ENCODE assay signal across 8 mouse cellular contexts in the genomic region with DNA sequence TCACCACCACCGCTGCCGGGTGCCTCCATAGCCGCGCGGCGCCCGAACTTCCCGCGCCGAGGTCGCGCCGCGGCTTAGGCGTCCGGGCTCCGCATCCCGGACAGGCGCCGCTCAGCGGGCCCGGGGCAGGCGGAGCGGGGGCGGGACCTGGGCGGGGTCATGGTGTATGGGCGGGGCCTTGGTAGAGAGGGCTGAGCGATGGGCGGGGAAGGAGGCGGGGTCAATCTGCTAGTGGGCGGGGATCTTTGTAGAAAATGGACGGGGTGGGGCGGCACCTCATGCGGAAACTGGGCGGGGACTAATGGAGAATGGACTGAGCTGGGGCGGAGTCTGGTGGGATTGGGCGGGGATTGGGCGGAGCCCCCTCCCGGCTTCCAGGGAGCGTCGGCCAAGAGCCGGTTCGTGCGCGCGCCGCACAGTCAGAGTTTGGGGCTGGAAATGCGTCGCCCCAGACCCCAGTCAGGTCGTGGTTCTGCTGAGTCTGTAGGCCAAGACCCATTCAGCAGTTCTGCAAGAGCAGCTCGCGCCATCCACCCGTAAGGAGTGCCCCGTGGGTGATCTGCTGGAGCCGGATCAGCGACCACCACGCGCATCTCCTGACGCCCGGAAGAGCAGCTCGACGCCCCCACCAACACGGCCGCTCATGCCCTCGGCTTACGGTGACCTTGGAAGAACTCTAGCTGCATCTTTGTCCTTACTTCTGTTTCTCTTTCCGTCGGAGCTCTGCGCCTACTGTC. TPM values are rescaled to one million over a fixed set of nuclear protein-coding genes. Genes with fewer than 3 reads are reported as not detected.
A peak's percentile ranks its signal among the peaks of the same experiment; 100 is the strongest.
DNase-seq lines count a peak whose midpoint lies in the region; ATAC-seq and TF ChIP-seq lines count a peak whose summit lies in the region.

A gene (minus strand): TSS at position 143 of the 737 bp plus-strand sequence.

- peak within 1 kb of the TSS; percentile 95 for H3K4me2 ChIP-seq in heart, embryonic 14.5 days (ENCODE audit: low read length)
- peak within 1 kb of the TSS; percentile 98 for H3K4me2 ChIP-seq in liver, embryonic 11.5 days
- H3K4me2 ChIP-seq in myocyte (ENCODE audit: low read depth): peak within 1 kb of the TSS; percentile 87

- peaks cover 60% of the 10 kb centered on the region for H3K4me1 ChIP-seq in forebrain, embryonic 10.5 days
- peaks cover 9 to 22% of the 10 kb centered on the region in 2 experiments for H3K4me1 ChIP-seq in heart, embryonic 14.5 days (ENCODE audit: control insufficient read depth in 2 of 2, insufficient read depth in 2 of 2, low read length in 2 of 2)
- H3K4me1 ChIP-seq in liver, embryonic 11.5 days (replicated peaks; ENCODE audit: control insufficient read depth, insufficient read depth, low read length): peaks cover 30% of the 10 kb centered on the region

- under 1% methylated on average over 69 of the region's 69 CpGs for WGBS in forebrain, embryonic 10.5 days
- WGBS in heart, embryonic 14.5 days: under 1% methylated on average over 69 of the region's 69 CpGs
- WGBS in liver, embryonic 11.5 days: 0% methylated on average over 68 of the region's 69 CpGs

- H3ac ChIP-seq in myocyte (ENCODE audit: control insufficient read depth, insufficient read length): no peak within 1 kb of the TSS

- peaks cover 4% of the 10 kb centered on the region; the same call in 1 of the 2 replicates for H3K36me3 ChIP-seq in forebrain, embryonic 10.5 days (replicated peaks)
- H3K36me3 ChIP-seq in heart, embryonic 14.5 days (ENCODE audit: control insufficient read depth, insufficient read depth, low read length): no peaks in the 10 kb centered on the region
- H3K36me3 ChIP-seq in liver, embryonic 11.5 days (ENCODE audit: control insufficient read depth, insufficient read depth, low read length): no peaks in the 10 kb centered on the region
- H3K36me3 ChIP-seq in myocyte (ENCODE audit: control insufficient read depth, insufficient read depth): no peaks in the 10 kb centered on the region

- peak within 1 kb of the TSS; percentile 79 for H3K4me3 ChIP-seq in forebrain, embryonic 10.5 days
- H3K4me3 ChIP-seq in heart, embryonic 14.5 days (ENCODE audit: control insufficient read depth in 1 of 2, insufficient read depth in 1 of 2, low read depth in 1 of 2, low read length in 2 of 2): peak within 1 kb of the TSS; percentile 70 to 83
- H3K4me3 ChIP-seq in liver, embryonic 11.5 days (ENCODE audit: low read depth, low read length): peak within 1 kb of the TSS; percentile 84
- H3K4me3 ChIP-seq in myocyte: no peak within 1 kb of the TSS

- TF ChIP-seq POLR2A in myocyte (IDR thresholded peaks at IDR 0.05; ENCODE audit: insufficient read length, low read depth): no peak

- H3K27ac ChIP-seq in forebrain, embryonic 10.5 days: peak within 1 kb of the TSS; percentile 90
- H3K27ac ChIP-seq in heart, embryonic 14.5 days (replicated peaks in 1 of 2; ENCODE audit: control insufficient read depth in 1 of 2, insufficient read depth in 1 of 2, low read depth in 2 of 2, low read length in 2 of 2): peak within 1 kb of the TSS; percentile 72 to 83
- H3K27ac ChIP-seq in liver, embryonic 11.5 days (ENCODE audit: low read depth, low read length): peak within 1 kb of the TSS; percentile 74

- peak within 1 kb of the TSS; percentile 80 for H3K9ac ChIP-seq in heart, embryonic 14.5 days (ENCODE audit: low read length)
- H3K9ac ChIP-seq in liver, embryonic 11.5 days (ENCODE audit: low read depth, low read length): peak within 1 kb of the TSS; percentile 86

- peaks cover 14% of the 10 kb centered on the region for H3K27me3 ChIP-seq in forebrain, embryonic 10.5 days (ENCODE audit: poor library complexity, severe bottlenecking)
- H3K27me3 ChIP-seq in heart, embryonic 14.5 days (ENCODE audit: control insufficient read depth, insufficient read depth, low read length): no peaks in the 10 kb centered on the region
- no peaks in the 10 kb centered on the region for H3K27me3 ChIP-seq in liver, embryonic 11.5 days (replicated peaks; ENCODE audit: control insufficient read depth, insufficient read depth, low read length)
- H3K27me3 ChIP-seq in myocyte (ENCODE audit: control insufficient read depth, insufficient read depth, insufficient read length): peaks cover 60% of the 10 kb centered on the region

- ATAC-seq in heart, embryonic 14.5 days (ENCODE audit: insufficient number of reproducible peaks, insufficient read depth, low FRiP score, low read depth): peak; percentile 94
- ATAC-seq in liver, embryonic 11.5 days (replicated peaks; ENCODE audit: low FRiP score): peak; percentile 90

- no peaks in the 10 kb centered on the region for H3K9me3 ChIP-seq in forebrain, embryonic 10.5 days
- H3K9me3 ChIP-seq in heart, embryonic 14.5 days (ENCODE audit: control insufficient read depth, low read length): no peaks in the 10 kb centered on the region
- H3K9me3 ChIP-seq in liver, embryonic 11.5 days (ENCODE audit: control insufficient read depth, low read length): no peaks in the 10 kb centered on the region

- peak; percentile 98 to 99 for DNase-seq in CD8-positive naive resting alpha-beta T cell, adult 2 months (ENCODE audit: low read depth in 2 of 2, low spot score in 2 of 2)
- peak; percentile 94 for DNase-seq in c-Kit-positive CD71-positive TER-119-negative erythroid progenitor cells, embryonic 14.5 days (ENCODE audit: low read depth)
- DNase-seq in forebrain, embryonic 10.5 days (ENCODE audit: extremely low spot score, low spot score): peak; percentile 100
- DNase-seq in kidney, postnatal 10 days: peak; percentile 100
- DNase-seq in liver, embryonic 11.5 days (ENCODE audit: low spot score): peak; percentile 100
- peak; percentile 100 for DNase-seq in spleen, postnatal 4 days (ENCODE audit: low spot score in 2 of 2)

- no peaks in the 10 kb centered on the region for H3K79me2 ChIP-seq in myocyte (ENCODE audit: control insufficient read depth, insufficient read depth)

TF ChIP-seq in myocyte, 11 proteins besides CTCF, POLR2A, EP300 and RAD21:
- TF ChIP-seq MYOD1 (IDR thresholded peaks at IDR 0.05; ENCODE audit: control insufficient read depth in 1 of 3, insufficient read length in 2 of 3, low read depth in 2 of 3) (no peak), CEBPB (IDR thresholded peaks at IDR 0.05; ENCODE audit: insufficient read depth, poor library complexity, severe bottlenecking) (no peak), MYOG (IDR thresholded peaks at IDR 0.05; ENCODE audit: control insufficient read depth in 1 of 3, insufficient read depth in 1 of 3, insufficient read length in 2 of 3, low read depth in 2 of 3) (no peak), SRF (IDR thresholded peaks at IDR 0.05; ENCODE audit: control insufficient read depth, insufficient read length, low read depth) (no peak), USF1 (IDR thresholded peaks at IDR 0.05; ENCODE audit: low read depth) (no peak), MAX (IDR thresholded peaks at IDR 0.05; ENCODE audit: low read depth) (no peak), TCF3 (IDR thresholded peaks at IDR 0.05; ENCODE audit: insufficient read length, low read depth) (no peak), E2F4 (IDR thresholded peaks at IDR 0.05; ENCODE audit: insufficient read depth) (no peak), POLR2AphosphoS2 (IDR thresholded peaks at IDR 0.05; ENCODE audit: insufficient read length, low read depth) (no peak), TCF12 (IDR thresholded peaks at IDR 0.05; ENCODE audit: insufficient read depth, poor library complexity, severe bottlenecking) (no peak), REST (IDR thresholded peaks at IDR 0.05; ENCODE audit: insufficient read depth, insufficient read length) (no peak)

RNA-seq across cellular contexts. Expression of the gene that starts here (rescaled TPM):
- polyA plus RNA-seq in forebrain, embryonic 10.5 days (2016; fragmentation: Nextera tagmentation; extraction: Ambion mirVana): 24.3 and 25.5 TPM in 2 replicates
- polyA plus RNA-seq in heart, embryonic 14.5 days (2014; fragmentation: Nextera tagmentation; extraction: Ambion mirVana): 8.6 and 9.5 TPM in 2 replicates
- polyA plus RNA-seq in liver, embryonic 11.5 days (2014; fragmentation: Nextera tagmentation; extraction: Ambion mirVana): 16.1 and 16.5 TPM in 2 replicates
- polyA plus RNA-seq in myocyte (2012; fragmentation: generic; extraction: Trizol): 0.17 TPM
